Mouse (Mus musculus) adipocyte (in vitro differentiated cells): ENCODE results near the gene Lgalsl.

Experiments used
- DNase-seq: peaks from one replicate; pipeline ENCODE4 v3.0.0-alpha.2; 2016; ENCODE audit warnings: low spot score

The Lgalsl gene

DNA sequence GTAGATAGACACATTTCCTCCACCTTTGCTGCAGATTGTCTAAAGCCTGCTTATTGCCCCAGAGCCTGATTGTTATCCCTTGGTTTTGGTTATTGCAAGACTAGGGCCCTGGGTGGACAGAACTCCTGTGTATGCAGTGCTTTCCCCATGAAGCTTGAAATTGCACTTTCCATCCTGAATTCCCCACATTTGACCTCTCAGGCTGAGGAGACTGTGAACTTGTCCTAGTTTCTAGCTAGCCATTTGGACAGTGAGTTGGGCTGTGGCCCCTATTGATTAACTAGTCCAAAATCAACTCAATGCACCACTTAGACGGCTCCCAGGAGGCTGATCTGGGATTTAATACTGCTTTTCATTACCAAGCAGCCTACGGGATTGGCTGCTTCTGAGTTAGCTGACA, 6.9 kb downstream of the Lgalsl start:
- DNase-seq = no peak

DNA sequence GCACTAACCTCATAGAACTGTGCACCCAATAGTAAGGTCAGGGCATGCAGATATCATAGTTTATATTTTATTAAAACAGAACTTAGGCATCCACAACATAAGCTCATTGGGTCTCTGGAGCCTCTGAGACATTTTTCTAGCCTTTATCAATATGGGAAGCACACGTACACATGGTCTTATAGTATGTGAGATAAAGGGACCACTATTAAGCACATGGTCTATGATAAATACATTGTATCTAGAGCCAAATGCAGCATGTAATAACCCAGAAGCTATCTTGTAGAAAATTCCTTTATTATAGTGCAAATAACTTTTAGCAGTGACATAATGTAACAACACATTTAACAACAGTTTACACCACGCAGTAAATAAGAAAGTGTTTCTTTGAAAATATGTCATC, 7.6 kb downstream of the Lgalsl start:
- no peak for DNase-seq

DNA sequence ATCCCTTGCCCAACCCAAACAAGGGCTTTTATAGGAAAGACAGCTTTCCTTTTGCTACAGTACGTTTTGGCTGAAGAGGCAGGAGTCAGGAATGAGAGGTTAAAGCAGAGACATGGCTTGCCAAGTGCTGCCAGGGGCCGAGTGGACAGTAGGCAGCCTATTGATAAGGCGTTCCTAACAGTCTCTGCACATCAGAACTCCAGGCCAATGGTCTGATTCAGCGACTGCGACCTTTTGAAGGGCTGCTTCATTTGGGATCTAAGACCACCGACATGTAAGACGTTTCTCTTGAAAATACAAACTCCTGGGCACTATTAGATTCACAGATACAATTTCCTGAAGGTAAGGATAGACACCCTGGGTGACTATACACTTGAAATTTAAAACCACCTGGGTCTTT, 9.5 kb downstream of the Lgalsl start:
- DNase-seq = no peak

DNA sequence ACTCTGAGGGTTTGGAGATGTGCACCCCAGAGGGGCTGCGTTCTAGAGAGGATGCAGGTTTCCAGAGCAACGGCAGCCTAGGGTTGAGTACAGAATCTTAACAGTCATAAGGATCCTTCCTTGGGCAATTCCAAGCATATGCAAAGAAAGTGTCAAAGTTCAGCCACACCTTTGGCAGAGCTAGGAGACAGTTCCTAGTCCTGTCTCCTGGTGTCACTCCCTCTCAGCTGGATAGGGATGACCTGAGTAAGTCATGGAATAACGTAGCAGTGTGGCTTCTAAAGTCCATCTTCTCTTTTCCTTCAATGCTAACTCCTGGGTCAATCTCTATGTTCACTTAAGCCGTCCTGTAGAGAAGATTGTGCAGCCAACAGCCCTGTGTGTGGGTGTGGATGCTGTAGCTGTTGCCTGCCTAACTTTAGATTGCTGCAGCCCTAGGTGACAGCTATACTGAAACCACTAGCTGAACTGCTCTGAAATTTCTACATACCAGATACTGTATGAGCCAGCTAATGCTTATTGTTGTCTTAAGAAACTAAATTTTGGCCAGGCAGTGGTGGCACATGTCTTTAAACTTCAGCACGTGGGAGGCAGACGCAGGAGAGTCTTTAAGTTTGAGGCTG, 16.8 kb downstream of the Lgalsl start:
- no peak for DNase-seq

DNA sequence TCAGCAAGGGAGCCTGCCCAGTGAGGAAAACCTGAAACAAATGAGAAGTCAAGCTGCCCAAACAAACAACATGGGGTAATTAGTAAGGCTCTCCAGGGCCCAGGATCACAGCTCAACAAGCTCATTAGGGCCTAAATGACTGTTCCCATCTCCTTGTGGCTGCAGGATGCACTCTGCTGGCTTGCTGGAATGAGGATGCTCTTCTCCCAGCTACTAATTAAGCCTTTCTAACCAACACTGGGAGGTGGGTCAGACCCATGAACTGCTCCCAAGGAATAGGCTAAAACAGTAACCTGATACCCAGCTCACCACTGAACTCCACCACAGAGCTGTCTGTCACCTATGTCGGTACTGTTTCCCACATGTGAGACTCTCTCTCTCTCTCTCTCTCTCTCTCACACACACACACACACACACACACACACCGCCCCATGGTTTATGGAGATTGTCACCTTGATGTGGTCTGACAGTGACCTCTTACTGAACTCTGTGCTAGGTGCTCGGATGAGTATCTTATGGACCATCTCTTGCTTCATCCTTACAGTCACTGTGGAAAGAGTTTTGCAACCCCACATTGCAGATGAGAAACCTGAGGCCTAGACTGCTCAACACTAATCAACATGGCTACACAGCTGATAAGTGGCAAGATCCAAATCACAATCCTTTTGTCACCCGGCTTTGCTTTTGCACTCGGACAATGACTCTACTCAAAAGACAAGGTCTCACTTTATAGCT, 18.5 kb downstream of the Lgalsl start:
- DNase-seq = no peak

DNA sequence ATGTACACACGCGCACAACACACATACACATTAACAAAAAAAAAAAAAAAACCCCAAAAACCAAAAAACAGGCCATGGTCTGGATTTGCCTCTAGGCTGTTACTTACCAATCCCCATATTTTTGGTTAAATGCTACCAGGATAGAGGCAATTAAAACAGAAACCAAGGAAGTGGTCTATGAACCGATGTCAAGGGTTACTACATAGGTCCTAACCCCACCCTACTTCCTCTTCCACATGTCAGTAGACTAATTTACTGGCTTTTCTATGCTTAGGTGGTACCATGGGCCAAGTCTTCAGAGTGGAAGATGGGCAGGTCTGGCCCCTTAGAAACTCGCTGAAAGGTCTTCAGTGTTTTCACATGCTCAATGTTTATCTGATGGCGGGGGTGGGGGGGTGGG, 24.2 kb downstream of the Lgalsl start:
- DNase-seq = no peak

DNA sequence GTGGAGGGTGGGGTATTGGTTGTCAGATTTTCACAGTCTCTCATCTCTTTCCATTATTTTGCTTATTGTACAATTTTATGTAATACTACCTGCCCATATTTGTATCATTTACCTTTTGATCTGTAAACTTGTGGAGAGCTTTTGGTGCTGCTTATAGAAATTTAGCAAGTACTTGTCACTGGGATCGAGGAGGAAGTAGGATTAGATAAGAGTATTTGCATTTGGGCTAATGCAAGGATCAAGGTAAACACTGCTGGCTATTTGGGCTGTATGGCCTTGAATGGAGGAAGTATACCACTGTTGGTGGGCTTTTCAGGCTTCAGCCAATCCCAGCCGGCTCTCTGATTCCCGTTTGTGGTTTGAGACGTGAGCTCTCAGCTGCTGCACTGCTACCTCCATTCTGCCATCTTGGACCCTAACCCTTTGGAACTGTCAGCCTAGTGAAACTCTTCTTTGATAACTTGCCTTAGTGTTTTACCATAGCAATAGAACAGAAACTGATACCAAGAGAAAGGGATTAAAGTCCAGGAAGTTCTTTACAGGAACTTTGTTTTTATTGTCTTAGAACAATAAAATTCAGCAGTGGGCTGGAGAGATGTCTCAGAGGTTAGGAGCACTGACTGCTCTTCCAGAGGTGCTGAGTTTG, 25.1 kb downstream of the Lgalsl start:
- DNase-seq = no peak

DNA sequence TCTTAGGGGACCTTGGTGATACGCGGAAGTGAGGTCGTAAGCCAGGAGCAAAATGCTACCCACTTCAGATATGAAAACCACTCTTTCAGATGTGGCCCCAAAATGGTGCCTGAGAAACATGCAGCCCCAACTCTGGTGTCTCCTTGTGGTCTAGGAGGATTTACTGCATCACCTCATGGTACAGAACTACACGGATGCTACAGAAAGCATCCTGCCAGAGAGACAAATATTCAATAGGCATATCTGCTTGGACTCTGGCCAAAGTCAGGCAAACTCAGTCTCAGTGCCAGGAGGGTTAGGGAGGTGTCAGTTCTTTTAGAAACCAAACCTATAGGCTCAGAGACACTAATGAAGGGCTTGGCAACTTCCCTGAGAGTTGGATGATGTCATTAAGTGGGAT, 26.4 kb downstream of the Lgalsl start:
- DNase-seq = no peak

DNA sequence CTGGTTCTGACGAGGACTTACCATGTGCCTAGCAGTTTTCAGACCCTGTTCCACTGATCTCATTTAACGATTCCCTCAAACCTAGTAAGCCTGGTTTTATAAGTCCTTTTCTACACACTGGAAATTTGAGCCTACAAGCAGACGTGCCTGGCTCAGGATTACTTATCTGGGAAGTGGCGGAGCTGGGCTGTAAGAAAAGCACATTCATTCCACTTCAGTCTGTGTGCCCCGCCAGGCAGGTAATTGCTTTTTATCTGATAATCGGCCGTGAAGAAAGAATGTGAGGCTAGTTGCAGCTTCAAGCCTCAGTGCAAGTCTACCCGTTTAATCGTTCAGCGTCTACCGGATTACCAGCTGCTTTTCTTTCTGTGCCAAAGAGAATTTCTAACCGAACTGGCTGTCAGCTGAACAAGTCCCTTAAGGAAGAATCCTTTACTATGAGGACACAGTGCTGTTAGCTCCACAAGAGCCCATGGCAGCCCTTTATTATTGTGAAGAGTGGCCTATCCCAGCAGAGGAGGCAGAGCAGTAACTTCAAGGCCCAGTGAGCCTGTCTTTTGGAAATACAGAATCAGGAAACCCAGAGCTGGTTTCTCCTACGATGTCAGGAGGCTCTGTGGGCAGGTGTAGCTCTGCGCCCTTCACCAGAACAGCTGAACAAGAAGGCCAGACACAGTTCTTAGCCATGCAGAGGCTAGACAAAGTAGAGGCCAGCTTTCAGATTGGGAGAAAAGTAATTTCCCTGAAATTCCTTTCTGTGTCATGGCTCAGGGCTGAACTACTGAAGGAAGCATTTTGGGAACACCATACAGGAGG, 30.4 kb downstream of the Lgalsl start:
- DNase-seq = no peak

DNA sequence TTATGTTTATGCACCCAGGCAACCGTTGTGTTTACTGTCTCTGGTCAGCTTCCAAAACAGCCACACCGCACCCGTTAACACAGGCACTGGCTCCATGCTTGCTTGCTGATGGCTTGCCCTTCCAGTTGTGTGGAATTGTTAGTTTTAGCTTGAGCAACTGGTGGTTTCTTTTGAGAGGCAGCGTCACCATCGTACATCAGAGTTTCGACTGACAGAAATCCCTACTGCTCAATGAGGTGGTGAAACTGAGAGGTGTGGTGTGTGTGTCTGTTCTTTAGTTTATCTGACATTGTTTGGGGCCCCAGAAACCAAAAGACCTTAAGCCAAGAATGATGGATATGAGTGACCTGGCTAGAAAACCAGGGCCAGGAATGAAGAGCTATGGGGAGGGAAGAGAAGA, 33.0 kb downstream of the Lgalsl start:
- no peak for DNase-seq

DNA sequence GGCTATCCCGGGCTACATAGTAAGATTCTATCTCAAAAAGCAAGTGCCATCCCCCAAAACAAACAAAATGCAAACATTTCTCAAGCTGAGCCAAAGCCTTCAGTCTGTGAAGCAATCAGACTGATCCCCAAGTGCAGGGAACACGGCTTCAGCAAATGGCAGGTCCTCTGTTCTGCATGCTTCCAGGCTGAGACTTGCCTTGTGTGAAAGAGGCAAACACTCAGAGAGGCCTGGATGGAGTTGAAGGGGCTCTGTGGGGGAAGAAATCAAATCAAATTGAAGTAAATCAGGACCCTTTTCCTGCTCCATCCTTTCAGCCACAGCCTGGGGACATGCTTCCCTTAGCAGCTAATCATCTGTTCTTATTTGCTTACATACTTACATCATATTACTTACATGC, 35.4 kb downstream of the Lgalsl start:
- no peak for DNase-seq

DNA sequence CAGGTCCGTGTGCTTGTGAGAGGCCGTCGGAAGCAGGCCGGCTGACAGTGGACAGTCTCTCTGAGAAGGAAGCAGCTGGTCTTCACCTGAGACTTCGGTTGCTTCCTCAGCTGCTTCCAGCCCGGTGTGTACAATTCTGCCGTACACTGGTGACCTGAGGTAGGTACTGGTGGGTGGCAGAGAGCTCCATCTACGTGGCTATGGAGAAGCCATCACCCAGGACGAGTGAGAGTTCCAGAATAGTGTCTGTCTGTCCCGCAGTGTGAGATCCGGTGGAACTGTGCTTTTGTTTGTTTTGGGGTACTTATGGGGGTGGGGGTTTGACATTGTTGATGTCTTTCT, 36.0 kb downstream of the Lgalsl start:
- no peak for DNase-seq

DNA sequence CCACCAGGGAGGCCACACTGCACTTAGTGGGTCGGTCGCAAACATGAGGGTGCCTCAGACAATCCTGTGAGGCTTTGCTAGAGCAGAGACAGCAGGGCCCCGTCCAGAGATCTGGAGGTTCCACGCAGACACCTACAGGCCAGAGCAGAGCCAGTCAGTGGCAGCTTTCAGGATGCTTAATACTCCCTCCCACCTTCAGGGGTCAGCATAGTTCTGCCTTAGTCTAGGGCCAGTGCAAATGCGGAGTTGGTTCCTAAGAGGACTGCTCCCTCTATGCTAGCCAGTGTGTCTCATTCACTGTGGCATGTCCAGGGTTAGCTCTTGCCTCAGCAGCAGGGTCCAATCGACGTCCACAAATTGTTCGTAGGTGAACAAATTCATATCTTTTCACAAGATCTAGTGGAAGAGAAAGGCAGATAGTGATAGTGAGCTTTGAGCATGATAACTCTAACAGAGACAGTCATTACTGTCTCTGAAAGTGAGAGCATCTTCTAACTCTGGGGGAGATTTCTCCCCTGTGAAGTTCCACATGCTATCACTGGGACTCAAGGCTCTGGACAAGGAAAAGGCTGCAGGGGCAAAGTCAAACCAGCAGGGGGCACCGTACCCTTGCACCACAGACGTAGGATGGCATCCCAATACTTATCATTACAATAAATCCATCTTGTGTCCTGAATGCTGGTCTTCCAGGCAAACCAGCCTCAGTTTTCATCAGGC, 36.5 kb downstream of the Lgalsl start:
- DNase-seq = peak; percentile 88

DNA sequence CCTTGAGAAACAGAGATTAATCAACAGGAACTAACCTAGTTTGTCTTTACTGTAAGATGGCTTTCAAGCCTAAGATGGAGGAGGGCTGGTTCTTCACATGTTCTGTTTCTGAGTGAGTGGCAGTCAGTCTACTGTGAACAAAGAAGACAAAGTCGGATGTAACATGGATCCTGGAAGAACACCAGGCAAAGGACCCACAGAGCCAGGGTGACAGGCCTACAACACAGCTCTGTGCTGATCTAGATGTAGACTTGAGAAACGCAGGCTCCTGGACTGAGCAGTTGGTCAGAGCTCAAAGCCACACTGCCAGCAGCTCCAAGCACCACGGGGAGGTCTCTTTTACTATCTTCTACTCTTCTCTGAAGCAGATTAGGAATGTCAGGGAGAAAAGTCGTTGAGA, 37.2 kb downstream of the Lgalsl start:
- DNase-seq = no peak

DNA sequence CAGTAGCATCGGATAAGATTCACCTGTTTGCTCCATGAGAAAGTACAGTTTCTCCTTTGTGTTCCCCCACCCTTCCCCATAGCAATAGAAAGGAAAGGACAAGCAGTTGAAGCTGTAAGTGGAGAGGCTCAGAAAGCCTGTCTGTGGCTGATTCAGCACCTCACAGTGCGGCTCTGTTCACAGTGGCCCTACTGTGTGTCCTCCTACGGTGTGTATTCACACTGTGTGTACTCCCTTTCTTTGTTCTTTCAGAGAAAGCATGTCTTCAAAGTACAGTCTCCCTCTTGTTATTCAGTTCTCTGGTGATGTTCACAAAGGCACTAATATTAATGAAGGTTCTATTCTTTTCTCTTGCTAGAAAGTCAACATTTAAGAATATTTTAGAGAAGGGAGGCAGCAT, 38.2 kb downstream of the Lgalsl start:
- DNase-seq = no peak

DNA sequence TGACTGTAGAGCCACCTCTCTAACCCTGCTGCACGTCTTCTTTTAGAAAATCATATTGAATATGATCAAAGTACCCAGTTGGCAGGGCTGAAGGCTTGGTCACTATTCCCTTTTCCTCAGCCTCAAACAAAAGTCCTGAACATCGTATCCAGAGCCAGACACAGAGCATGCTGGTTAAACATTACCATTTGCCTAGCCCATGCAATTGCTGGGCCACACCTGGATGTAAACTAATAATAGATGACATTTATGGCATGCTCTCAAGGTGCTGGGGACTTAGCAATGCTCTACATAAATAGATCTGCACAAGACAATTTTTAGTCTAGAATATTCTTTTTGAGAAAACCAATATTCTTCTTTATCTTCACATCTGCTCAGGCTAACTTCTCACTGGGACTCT, 39.5 kb downstream of the Lgalsl start:
- no peak for DNase-seq

DNA sequence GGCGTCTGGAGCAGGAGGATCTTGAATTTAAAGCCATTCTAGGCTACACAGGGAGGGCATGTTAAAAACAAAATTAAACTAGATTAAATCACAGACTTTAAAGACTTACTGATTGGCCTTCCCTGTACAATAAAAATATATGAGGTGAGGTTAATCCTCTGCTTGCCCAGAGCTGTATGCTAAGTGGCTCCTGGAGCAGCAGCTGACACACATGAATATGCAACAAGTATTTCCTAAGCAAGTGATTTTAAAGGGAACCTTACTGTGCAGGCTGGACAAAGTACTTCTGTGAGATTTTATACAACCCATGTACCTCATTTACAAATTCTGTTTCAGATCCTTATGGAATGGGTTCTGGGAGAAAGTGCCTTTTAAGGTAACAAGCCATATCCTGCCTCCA, 41.8 kb downstream of the Lgalsl start:
- no peak for DNase-seq

DNA sequence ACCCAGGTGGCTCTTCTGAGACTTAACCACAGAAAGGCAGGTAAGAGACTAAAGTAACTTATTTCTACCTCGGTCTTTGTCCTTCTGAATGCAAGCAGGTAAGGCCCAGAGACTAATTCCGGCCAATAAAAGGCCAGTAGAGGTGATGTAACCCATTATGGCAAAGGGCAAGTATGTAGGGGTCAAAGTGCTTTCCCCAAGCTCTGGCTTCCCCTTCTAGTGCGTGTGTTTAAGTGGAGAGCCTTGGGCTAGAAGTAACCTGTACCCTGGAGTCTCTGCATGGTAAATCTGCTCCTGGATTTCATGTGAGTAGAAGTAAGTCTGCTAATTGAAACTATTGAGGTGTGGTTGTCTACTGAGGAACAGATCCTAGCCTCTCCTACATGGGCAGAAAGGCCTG, 42.8 kb downstream of the Lgalsl start:
- no peak for DNase-seq

DNA sequence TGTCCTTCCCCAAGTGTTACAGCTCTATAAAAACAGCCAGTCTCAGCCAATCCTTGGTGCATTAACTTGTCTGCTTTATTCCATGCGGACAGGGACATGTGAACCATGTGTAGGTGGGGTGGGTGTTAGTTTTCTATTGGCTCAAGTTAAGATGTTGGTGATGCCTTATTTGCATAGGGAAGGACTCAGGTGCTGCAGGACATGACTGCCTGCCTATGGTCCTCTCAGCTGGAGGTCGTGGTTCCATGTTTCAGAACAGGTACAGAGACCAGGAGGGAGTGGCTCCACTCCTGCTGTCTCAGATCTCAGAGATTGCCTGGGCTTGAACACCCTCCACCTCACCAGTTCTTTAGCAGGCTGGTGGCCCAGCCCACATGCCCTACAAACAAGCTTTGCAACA, 44.7 kb downstream of the Lgalsl start:
- no peak for DNase-seq

DNA sequence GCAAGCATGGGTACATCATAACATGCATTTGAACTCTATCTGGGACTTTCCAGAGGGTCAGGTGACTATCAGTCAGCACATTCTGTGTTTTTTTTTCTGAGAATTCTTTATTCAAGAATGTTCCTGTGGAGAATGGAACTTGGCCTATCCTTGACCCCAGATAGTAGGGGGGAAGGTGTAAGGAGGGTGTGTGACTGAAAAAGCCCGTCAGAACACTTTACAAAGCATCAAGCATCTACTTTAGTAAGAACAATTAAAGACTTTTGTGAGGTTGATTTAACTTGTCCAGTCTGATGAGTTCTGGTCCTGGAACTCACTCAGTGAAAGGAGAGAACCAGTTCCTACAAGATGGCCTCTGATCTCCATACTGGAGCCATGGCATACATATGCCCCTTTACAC, 45.7 kb downstream of the Lgalsl start:
- no peak for DNase-seq

DNA sequence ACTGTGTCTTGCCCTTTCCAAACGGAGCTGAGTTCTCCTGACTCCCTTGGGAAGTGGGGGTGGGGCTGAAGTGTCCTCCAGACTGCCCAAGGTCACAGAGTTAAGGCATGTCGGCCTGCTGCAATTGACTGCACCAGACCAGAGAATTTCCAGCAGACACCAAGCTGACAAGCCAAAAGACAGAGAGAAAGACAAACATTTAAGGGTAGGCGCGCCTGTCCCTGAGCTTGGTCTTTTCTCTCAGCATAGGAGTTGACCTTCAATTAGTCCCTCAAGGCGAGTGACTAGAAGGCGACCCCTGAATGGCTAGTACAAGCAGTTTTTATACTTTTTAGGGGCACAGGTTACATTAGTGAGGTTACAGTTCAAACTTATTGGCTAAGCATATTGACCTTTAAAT, 46.1 kb downstream of the Lgalsl start:
- no peak for DNase-seq

DNA sequence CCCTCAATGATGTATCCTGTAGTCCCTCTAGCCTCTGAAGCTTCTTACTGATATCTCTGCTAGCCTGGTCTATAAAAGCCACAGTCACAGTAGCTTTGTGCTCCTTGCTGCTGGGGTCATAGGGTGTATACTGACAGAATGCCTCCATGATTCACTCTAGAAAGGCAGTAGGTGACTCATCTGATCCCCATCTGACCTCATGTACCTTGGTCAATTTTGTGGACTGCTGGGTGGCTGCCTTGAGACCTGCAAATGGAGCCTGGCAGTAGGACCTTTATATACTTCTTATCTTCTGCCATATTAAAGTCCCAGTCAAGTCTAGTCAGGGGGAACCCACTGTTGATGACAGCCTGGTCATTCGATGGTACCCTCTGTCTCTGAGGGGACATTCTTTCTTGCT, 47.4 kb downstream of the Lgalsl start:
- DNase-seq = no peak
